Mouse (Mus musculus) gastrocnemius, postnatal 25 days (tissue): ENCODE measurements around the gene Slc47a2. TPM values are rescaled to one million over a fixed set of nuclear protein-coding genes. Genes with fewer than 3 reads are reported as not detected.
"Not testable (repeated sequence)": the region's sequence is repeated elsewhere in the genome, so short reads cannot be mapped to it uniquely, and the experiment has no call there.

Experiments used
- DNase-seq: peaks from one replicate; pipeline ENCODE4 v3.0.0; 2022
- total RNA-seq, 2 experiments: library from RNA; stranded (reverse); gene quantifications; 1 replicate in 1 of 2; 2 replicates in 1 of 2; pipeline ENCODE4 v1.2.3; 2021

The Slc47a2 gene
- total RNA-seq, 2 experiments from 2014 or later, result not detected

DNA sequence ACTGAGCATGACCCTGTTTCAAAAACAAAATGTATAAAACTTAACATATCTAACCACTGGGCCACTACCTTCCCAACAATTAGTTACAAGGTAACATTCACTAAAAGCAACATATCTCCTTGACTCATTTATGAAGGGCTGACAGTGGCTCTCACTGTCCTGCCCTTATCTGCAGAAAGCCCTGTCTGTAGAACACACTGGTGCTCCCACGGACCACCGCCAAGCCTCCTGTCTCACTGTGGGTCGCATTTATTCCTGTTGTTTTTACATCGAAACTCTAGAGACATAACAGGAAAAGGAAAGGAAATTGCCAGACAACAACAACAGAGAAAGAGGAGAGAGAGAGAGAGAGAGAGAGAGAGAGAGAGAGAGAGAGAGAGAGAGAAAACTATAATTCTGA is 1.4 kb downstream of the Slc47a2 start:
- DNase-seq, result no peak

DNA sequence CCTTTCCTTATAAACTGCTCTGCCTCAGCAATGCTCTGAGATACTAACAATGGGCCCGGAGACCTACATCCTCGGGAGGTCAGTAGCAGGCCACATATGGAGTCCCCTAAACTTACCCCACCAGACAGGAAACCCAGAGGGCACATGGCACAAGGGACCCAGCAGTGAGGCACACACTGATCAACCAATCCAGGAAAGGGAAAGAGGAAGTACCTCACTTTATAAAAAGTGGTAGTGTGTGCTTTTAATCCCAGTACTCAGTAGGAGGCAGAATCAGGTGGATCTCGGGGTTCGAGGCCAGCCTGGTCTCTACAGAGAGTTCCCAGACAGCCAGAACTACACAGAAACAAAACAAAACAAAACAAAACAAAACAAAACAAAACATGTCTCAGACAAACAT is 2.3 kb downstream of the Slc47a2 start:
- no peak for DNase-seq

DNA sequence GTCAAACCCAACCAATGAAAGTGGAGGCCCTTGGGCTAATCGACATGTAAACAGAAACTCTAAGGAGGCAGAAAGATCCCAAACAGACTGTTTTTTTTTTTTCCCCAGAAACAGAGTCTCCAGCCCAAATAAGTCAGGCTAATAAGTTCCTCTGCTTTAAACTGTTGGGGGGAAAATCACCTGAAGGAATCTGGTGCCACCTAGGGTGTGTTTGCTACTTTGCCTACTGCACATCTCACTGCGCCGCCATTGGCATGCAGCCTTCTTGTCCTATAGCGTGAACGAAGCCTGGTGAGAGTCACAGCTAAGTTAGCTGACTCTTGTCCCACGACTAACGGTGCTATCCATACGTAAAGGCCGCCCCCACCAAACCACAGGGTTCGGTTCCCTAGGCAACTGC is 5.1 kb downstream of the Slc47a2 start:
- no peak for DNase-seq

DNA sequence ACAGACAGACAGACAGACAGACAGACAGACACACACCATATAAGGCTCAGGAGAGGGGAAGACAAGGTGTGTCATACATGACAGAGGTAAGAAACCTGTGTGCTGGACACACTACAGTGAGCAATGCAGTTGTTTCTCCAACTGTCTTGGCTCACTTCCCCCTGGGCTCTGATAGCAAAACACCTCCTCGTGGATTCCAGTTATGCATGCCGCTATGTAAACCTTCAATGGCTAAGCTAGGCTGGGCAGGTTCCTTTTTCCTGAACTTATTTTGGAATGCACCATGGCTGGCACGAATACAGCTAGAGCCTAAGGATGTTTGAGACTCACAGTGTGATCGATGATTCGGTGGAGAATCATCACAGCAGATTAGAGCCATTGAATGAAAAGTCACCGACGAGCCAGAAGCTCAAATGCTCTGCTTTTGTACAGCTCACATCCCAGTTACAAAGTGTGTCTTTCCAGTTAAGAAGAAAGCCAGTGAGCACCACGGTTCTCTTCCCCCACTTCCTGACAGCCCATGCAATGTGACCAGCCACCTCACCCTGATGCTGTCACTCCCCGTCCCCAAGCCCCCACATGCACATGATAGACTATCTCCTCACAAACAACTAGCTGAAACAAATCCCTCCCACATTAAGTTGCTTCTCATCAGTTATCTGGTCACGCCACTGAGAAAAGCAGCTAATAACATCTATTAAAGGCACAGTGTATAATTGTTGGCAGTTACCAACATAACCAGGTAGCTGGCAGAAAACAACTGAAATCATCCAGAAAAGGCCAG is 21.6 kb downstream of the Slc47a2 start:
- no peak for DNase-seq

DNA sequence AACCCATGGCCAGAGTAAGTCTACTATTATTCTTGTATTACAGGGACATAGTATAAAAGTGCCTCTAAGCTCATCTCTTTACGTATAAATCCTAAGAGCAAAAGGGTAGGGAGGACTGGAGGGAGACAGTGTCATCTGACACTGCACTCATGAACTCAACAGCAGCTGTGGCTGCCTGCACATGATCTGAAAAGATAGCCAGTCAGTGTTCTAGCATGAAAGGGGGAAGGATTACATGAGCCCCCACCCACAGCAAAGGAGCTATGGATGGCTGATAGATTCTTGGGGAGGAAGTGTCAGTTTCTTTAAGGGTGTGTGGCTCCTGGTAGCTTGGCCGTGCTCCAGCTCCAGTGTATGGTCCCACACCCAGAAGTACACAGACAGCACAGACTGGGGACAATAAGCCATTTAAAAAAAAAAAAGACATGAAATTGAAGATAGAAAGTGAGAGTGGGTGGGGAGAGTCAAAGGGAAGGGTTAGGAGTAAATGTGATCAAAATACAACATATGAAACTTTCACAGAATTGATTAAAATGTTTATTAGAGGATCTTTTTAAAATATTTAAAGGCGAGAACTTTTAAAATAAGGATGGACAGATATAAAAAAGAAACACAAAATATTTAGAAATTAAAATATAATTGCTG is 22.6 kb downstream of the Slc47a2 start:
- DNase-seq, result no peak

DNA sequence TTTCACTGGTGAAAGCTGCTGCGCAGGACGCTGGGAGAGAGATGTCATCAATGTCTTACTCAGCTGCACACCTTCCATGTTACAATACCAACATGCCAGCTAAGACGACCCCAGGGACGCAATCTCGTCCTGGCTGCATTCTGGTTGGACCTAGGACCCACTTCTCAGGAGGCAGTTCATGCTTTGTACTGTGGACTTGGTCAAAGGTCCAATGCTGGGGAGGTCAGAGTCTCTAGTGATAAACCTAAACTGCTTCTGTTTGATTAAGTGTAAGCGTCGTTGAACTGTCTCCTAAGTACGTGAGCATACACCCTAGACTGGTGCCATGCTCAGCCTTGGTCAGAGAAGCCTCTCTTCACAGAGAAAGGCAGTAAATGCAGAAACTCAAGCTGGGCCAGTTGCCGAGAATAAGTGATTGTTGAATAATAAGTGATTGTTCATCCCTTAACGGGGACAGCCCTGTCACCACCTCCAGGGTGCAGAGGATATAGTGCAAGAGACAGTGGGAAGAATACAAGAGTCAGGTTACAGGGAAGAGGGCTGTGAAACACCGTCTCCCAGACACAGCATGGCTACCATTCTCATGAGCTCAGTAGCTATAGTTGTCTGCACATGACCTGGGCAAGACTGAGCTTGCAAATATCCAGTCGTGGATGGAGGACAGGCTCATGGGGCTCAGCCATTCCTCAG is 23.3 kb downstream of the Slc47a2 start:
- DNase-seq, result no peak

DNA sequence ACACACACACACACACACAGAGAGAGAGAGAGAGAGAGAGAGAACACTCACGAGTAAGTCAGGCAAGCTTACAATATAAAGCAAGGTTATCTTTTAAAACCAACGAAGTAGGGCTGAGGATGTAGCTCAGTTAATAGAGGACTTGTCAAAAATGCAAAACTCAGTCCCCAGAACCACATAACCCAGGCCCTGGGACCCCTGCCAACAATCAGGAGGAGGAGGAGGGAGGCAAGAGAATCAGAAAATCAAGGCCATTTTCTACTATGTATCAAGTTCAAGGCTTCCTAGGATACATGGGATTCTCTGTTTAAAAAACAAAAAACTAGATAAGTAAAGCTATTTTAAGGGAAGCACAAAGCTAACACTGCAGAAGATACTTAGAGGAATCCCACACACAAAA is 25.8 kb downstream of the Slc47a2 start:
- no peak for DNase-seq

DNA sequence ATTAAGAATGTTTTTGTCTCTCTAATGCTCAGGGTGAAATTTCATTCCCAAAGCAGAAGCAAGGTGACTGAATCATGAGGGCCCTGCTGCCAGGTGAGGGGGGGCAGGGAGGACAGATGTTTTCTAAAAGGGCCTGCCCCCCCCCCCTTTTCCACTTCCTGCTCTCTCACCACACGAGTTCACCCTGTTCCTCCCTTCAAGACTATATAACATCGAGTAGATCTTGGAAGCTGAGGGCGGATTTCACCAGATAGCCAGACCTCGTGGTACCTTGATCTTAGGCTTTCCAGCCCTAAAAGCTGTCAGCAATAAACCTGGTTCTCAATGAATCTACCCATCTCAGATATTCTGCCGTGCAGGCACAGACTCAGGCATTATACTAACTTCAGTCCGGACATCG is 32.3 kb downstream of the Slc47a2 start:
- no peak for DNase-seq

DNA sequence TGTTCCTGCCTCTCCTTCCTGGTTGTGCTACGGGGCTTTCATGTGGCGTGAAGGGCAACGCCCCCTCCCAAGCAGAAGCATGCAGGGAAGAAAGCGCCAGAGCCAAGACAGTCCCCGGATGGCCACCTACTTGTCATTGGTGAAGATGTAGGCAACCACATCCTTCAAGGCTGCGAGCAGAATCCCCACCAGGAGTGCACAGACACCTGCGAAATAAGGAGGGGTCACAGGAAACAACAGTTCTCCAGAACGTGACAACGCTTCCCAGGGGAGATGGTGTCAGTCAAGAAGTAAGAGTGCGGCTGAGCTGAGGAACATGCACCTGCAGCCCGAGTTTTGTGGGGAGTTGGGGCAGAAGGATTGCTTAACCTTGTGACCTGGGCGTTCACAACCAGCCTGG is 32.8 kb downstream of the Slc47a2 start:
- DNase-seq, result no peak

DNA sequence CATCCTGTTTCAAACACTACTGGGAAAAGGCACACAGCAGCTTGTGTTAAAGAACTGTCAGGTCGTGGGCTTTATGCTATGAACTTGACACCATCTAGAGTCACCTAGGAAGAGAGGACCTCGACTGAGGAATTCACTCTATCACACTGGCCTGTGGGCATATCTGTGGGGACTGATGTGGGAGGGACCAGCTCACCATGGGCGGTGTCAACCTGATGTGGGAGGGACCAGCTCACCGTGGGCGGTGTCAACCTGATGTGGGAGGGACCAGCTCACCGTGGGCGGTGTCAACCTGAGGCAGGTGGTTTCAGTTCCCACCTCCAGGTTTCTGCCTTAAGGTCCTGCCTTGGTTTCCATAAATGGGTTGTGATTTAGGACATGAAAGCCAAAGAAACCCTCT is 34.9 kb downstream of the Slc47a2 start:
- no peak for DNase-seq

DNA sequence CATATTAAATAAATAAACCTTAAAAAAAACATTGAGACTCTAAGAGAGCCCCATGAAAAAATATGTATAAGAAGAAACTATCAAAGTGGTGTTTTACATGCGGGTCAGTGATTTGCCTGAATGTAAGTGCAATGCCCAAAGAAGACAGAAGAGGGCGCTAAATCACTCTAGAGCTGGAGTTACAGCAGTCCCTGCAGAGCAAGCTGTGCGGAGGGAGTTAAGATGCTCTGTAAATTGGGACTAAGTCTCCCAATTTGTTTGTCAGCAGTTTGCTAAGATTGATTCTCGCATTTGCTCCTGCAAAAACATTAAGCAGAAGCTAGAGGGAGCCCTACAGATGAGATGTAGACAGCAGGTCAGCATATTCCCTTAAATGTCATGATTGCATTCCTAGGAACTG is 37.3 kb downstream of the Slc47a2 start:
- DNase-seq, result no peak

DNA sequence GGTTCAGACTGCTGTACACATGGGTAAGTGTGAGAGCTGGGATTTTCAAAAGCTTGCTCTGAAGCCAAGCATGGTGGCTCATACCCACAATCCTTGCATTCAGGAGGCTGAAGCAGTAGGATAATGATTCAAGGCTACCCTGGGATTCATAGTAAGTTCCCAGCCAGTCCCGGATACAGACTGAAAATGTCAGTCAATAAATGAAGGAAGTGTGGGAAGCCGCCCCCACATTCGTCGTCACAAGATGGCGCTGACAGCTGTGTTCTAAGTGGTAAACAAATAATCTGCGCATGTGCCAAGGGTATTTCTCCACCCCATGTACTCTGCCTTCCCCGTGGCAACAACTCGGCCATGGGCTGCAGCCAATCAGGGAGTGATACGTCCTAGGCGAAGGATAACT is 38.1 kb downstream of the Slc47a2 start:
- DNase-seq, result not testable (repeated sequence)

DNA sequence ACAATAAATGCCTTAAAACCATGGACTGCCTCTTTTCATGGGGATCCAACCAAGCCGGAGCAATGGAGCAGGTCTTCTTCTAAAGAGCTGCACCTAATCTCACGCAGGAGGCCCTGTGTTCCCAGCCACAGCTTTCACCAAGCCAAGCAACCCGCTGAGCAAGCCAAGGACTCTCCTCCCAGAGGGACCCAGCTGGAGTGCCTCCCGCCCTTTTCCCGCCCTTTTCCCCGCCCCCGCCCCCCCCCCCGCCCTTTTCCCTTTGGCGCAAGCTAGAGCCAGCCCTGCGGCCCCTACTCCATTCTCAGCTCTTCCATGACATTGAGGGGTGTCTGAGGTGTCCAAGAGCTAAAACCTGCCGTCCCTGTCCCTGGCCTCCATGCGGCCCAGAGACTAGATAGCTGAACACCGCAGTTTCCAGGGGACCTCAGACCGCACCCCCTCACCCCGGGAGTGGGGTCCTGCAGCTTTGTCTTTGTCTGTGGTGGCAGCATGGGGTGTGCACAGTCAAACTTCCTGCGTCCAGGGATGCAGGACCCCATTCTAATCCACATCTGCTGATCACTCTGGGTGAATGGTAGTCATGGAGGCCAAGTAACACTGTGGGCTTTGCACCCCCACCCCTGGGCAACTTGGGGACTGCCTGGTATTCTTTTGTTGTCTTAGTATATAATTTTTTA is 41.8 kb downstream of the Slc47a2 start:
- DNase-seq, result no peak

DNA sequence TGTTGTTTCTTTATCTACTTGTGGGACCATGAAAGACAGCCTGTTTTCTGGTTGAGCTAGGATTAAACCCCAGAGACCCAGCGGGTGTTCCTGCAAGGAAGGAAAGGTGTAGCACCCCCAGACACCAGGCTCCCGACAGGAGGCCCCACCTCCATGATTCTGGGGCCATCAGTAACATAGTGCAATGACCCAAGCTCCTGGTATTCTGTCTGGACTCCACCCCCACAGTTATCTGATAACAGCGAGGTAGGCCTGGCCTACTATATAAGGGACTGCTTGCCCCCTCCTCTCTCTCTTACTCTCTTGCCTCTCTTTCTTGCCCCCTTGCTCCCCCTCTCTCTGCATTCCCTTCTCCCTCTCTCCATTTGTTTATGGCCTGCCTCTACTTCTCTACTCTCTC is 42.5 kb downstream of the Slc47a2 start:
- no peak for DNase-seq

DNA sequence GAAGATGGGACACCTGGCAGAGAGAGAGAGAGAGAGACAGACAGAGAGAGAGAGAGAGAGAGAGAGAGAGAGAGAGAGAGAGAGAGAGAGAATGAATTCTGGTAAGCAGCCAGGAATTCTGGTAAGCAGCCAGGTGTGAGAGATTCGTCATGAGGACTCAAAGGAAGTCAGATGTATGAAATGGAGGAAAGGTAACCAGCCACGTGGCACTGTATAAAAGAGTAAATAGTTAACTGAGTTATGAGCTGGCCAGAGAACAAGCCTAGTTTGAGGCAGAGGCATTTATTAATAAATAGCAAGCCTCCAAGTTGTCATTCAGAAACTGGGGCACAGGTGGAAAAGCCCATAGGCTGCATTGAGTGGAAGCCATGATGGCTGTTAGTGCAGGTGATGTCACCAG is 44.8 kb downstream of the Slc47a2 start:
- no peak for DNase-seq

DNA sequence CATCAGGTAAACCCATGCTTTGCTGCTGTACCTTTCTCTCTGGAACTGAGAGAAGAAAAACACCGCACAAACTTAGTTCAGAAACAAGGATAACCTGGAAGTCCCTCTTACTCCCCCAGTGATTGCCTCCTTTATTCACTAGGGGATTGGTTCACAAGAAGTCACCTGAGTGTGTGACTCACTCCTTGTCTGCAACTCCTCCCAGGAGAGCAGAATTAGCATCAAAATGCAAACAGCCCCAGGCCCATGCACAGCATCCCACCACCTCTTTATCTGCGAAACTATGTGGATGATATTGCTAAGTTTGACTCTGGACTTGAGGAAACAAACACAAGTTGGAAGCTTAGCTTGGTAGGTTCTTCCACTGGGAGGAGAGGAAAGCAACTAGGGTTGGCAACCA is 45.3 kb downstream of the Slc47a2 start:
- DNase-seq, result no peak

DNA sequence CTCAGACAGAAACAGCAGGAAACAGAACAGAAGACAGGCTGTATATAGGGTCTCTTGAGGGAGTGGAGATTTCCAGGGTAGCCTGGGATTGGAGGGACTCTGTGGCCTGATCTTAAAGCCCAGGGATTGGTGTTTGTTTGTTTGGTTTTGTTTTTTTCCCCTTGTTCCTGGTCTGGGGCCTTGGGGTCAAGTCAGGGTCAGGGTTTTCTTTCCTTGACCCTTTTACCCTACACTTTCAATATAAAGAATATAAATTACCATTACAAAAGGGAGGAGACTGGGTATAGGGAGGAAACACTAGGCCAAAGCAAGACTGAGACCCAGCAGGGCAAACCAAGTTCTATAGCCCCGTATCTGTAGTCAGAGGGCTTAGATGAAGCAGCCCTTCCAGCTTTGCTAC is 46.1 kb downstream of the Slc47a2 start:
- DNase-seq, result no peak

DNA sequence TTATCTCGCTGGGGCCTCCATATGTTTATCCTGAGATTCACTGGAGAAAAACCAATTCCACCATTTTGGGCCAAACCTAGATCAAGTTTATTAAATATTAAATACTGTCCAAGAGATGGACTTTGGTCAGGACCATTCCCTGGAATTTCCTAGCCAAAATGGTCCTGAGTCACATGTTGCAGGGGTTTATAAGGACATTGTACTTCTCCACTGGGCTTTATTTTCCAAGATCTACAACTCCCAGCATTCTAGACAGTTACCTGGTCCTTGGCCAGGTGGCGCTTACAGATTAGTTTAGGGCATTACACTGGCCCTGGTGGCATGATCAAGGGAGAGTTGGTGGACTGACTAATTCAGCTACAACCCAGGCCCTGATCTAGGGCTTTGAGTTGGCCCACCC is 47.1 kb downstream of the Slc47a2 start:
- no peak for DNase-seq

DNA sequence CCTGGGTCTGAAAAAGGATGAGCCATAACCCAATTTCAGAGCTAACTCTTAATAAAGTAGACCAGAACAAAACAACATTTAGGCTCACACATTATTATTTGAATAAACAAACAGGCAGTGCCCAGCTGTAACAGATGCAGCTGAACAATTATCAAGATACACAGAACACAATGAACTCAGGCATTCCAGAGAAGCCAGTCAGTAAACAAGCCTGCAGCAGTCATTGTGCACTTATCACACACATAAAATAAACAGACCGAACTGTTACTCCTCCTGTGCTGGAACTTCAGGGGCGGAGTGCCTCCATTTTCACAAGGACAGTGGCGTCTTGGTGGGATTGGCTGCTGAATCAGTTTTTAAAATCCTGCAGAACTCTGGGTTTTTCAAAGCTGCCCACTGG is 48.2 kb downstream of the Slc47a2 start:
- DNase-seq, result no peak

DNA sequence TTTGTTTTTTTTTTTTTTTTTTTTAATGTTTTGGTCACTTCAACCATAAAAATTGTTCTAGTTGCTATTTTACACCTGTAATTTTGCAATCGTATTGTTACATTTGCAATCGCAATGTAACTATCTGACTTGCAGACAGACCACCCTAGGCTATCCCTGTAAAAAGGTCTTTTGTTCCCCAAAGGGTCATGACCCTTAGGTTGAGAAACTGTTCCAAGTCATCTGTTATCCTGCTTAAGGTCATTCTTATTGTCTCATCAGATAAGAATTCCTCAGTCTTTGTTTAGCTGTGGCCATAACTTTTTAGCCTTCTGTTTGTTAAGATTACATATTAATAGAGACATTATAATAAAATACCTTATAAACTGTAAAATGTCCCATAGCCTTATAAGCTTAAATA is 49.4 kb downstream of the Slc47a2 start:
- DNase-seq, result no peak

DNA sequence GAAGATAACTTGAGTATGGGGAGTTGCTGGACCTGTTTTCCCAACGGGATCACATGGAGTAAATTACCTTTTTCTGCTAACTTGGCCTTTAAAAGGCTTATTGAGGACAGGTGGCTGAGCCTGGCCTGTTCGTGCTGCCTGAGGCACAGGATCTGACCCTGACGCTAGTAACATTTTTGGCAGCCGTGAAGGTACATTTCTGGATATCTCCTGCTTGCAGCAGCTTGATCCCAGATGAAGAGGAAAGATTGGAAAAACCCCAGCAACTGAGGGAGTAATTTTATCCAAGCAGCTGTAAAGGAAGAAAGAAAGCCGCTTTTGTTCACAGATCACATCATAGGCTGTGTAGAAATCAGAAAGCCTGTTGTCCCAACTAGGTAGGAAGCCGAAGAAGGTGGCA is 58.3 kb downstream of the Slc47a2 start:
- no peak for DNase-seq

DNA sequence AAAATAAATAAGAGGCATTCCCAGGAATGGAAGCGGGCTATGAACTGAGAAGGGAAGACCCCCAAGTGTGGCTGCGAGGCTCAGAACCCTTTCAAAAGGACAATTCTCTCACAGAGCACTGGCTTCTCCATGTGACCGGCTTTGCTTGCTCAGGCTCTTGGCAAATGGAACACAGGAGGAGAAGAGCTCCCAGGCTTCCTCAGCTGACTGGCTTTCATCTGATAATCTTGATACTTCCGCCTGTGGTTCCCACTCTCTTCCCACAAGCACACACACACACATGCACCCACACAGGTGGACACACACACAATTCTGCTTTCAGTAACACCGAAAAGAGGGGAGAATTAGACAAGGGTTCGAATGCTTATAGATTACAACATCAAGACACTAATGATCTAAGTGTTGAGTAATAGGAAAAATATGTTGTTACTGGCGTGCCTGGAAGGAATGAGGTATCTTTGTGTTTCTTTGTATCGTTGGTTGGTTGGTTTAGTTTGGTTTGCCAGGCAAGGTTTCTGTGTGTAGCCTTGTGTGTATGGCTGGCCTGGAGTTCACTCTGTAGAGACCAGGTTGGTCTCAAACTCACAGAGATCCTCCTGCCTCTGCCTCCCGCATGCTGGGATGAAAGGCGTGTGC is 59.1 kb downstream of the Slc47a2 start:
- DNase-seq, result no peak
